Mouse (Mus musculus) kidney, adult 2 months (tissue): ENCODE results near the gene Xpo4.

Source experiments
- CTCF ChIP-seq: fragments of 200-500 bp; conservative IDR thresholded peaks from 2 replicates; pipeline ENCODE4 v1.5.1; 2011; ENCODE audit warnings: low read depth, mild to moderate bottlenecking, control low read depth, low read length, moderate library complexity, mixed read lengths; ENCODE audit not compliant: insufficient read depth, insufficient read length
- POLR2A ChIP-seq: fragments of 200-500 bp; IDR thresholded peaks from one replicate; pipeline ENCODE4 v1.6.1; 2011; ENCODE audit warnings: low read depth, low read length, control low read depth

DNA sequence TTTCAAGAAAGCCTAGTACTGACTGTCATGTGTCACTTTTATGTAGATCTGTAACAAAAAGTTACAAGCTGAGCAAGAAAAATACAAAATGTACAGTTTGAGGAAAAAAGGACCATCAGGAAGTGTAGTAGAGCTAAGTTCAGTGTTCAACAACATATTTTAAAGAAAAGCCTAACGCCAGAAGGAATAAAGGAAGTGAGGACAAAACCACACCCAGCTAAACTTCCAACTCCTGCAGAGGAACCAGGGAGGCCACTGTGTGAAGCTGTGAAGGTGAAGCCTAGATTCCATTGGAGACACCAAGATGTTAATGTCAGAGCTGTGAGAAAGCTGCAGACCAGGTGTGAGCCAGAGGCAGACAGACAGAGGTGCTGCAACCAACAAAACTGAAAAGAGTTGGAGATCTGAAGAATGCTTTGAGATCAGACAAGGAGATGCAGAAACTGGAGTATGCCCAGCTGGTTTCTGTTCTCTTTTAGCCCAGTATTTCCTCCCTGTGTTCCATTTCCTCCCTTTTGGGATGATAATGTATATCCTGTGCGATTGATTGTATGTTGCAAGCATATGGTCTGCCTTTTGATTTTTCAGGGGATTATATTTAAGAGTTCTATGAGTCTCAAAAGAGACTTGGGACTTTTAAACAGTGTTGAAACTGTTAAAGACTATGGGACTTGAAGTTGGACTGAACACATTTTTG lies 88.7 kb downstream of the Xpo4 start:
- TF ChIP-seq CTCF (no peak), POLR2A (no peak)
